Mouse (Mus musculus): ENCODE measurements around the gene Mcrip1. TPM values are rescaled to one million over a fixed set of nuclear protein-coding genes. Genes with fewer than 3 reads are reported as not detected.

Gene Mcrip1
- polyA plus RNA-seq, 1 experiment from 2014 or later = 191 TPM

GRCm38 (mm10) chr11:120582268-120582981 is 32.9 kb upstream of the Mcrip1 start:
- Histone ChIP-seq H3K27ac (ENCODE audit: low read depth) (peak overlapping the region; percentile 91), H3K4me2 (ENCODE audit: low read length) (peak overlapping the region; percentile 97), H3K9ac (ENCODE audit: low read length) (peak overlapping the region; percentile 93), H3K36me3 (ENCODE audit: control insufficient read depth, insufficient read depth, low read length) (peaks cover 57% of the 10 kb centered on the region), H3K4me1 (replicated peaks; ENCODE audit: control insufficient read depth, insufficient read depth, low read length) (peaks cover 19% of the 10 kb centered on the region), H3K4me3 (ENCODE audit: low read depth, low read length) (peak overlapping the region; percentile 89), H3K9me3 (ENCODE audit: control insufficient read depth, low read length) (peaks cover 4% of the 10 kb centered on the region; the same call in 1 of the 2 replicates), H3K27me3 (replicated peaks; ENCODE audit: control insufficient read depth, insufficient read depth, low read length) (no peaks in the 10 kb centered on the region)
- DNase-seq (ENCODE audit: low spot score) (no peak), ATAC-seq (replicated peaks; ENCODE audit: low FRiP score, low TSS enrichment, low read depth) (no peak)
- 72% methylated on average over 8 of the region's 8 CpGs for WGBS

GRCm38 (mm10) chr11:120581490-120582267 is 32.2 kb upstream of the Mcrip1 start, which contains the start of gene Arhgdia:
Arhgdia (minus strand) TSS chr11:120581624.
- Histone ChIP-seq H3K4me2 (ENCODE audit: low read length) (peak within 1 kb of the TSS; percentile 97), H3K27ac (ENCODE audit: low read depth) (peak within 1 kb of the TSS; percentile 91), H3K36me3 (ENCODE audit: control insufficient read depth, insufficient read depth, low read length) (peaks cover 57% of the 10 kb centered on the region), H3K4me3 (ENCODE audit: low read depth, low read length) (peak within 1 kb of the TSS; percentile 89), H3K9ac (ENCODE audit: low read length) (peak within 1 kb of the TSS; percentile 93), H3K9me3 (ENCODE audit: control insufficient read depth, low read length) (peaks cover 4% of the 10 kb centered on the region; the same call in 1 of the 2 replicates), H3K27me3 (replicated peaks; ENCODE audit: control insufficient read depth, insufficient read depth, low read length) (no peaks in the 10 kb centered on the region), H3K4me1 (replicated peaks; ENCODE audit: control insufficient read depth, insufficient read depth, low read length) (peaks cover 19% of the 10 kb centered on the region)
- ATAC-seq (replicated peaks; ENCODE audit: low FRiP score, low TSS enrichment, low read depth) = peak; percentile 42
- peak; percentile 93 for DNase-seq (ENCODE audit: low spot score)
- 4% methylated on average over 67 of the region's 75 CpGs for WGBS

- ATAC-seq (replicated peaks; ENCODE audit: low FRiP score, low TSS enrichment, low read depth) = peak; percentile 36; the same call in 1 of the 2 replicates
- peak; percentile 74 for DNase-seq (ENCODE audit: low spot score)
- WGBS = under 1% methylated on average over 29 of the region's 44 CpGs
Measured at GRCm38 (mm10) chr11:120580871-120581331, 31.4 kb upstream of the Mcrip1 start.

GRCm38 (mm10) chr11:120580190-120580589 is 30.7 kb upstream of the Mcrip1 start:
- no peaks in the 10 kb centered on the region for H3K27me3 ChIP-seq (replicated peaks; ENCODE audit: control insufficient read depth, insufficient read depth, low read length)
- H3K36me3 ChIP-seq (ENCODE audit: control insufficient read depth, insufficient read depth, low read length) = peaks cover 42% of the 10 kb centered on the region
- peak overlapping the region; percentile 97 for H3K4me2 ChIP-seq (ENCODE audit: low read length)
- H3K27ac ChIP-seq (ENCODE audit: low read depth) = peak overlapping the region; percentile 91; the same call in 1 of the 2 replicates
- 55% methylated on average over 7 of the region's 7 CpGs for WGBS
- no peak for ATAC-seq (replicated peaks; ENCODE audit: low FRiP score, low TSS enrichment, low read depth)
- H3K4me1 ChIP-seq (replicated peaks; ENCODE audit: control insufficient read depth, insufficient read depth, low read length) = peaks cover 19% of the 10 kb centered on the region
- H3K4me3 ChIP-seq (ENCODE audit: low read depth, low read length) = peak overlapping the region; percentile 89
- H3K9ac ChIP-seq (ENCODE audit: low read length) = peak overlapping the region; percentile 93
- DNase-seq (ENCODE audit: low spot score) = peak; percentile 59
- peaks cover 4% of the 10 kb centered on the region; the same call in 1 of the 2 replicates for H3K9me3 ChIP-seq (ENCODE audit: control insufficient read depth, low read length)

More at GRCm38 (mm10) chr11:120580871-120581331, 31.4 kb upstream of the Mcrip1 start:
- Histone ChIP-seq H3K4me2 (ENCODE audit: low read length) (peak overlapping the region; percentile 97), H3K27me3 (replicated peaks; ENCODE audit: control insufficient read depth, insufficient read depth, low read length) (no peaks in the 10 kb centered on the region), H3K36me3 (ENCODE audit: control insufficient read depth, insufficient read depth, low read length) (peaks cover 49% of the 10 kb centered on the region), H3K4me1 (replicated peaks; ENCODE audit: control insufficient read depth, insufficient read depth, low read length) (peaks cover 19% of the 10 kb centered on the region), H3K27ac (ENCODE audit: low read depth) (peak overlapping the region; percentile 91), H3K9me3 (ENCODE audit: control insufficient read depth, low read length) (peaks cover 4% of the 10 kb centered on the region; the same call in 1 of the 2 replicates), H3K4me3 (ENCODE audit: low read depth, low read length) (peak overlapping the region; percentile 89), H3K9ac (ENCODE audit: low read length) (peak overlapping the region; percentile 93)

GRCm38 (mm10) chr11:120579316-120580107 is 30.0 kb upstream of the Mcrip1 start:
- no peak overlapping the region for H3K27ac ChIP-seq (ENCODE audit: low read depth)
- ATAC-seq (replicated peaks; ENCODE audit: low FRiP score, low TSS enrichment, low read depth) = no peak
- peaks cover 38% of the 10 kb centered on the region for H3K36me3 ChIP-seq (ENCODE audit: control insufficient read depth, insufficient read depth, low read length)
- WGBS = 49% methylated on average over 15 of the region's 15 CpGs
- peaks cover 4% of the 10 kb centered on the region; the same call in 1 of the 2 replicates for H3K9me3 ChIP-seq (ENCODE audit: control insufficient read depth, low read length)
- H3K4me2 ChIP-seq (ENCODE audit: low read length) = peak overlapping the region; percentile 97
- peak; percentile 96 for DNase-seq (ENCODE audit: low spot score)
- no peaks in the 10 kb centered on the region for H3K27me3 ChIP-seq (replicated peaks; ENCODE audit: control insufficient read depth, insufficient read depth, low read length)
- no peak overlapping the region for H3K9ac ChIP-seq (ENCODE audit: low read length)
- H3K4me3 ChIP-seq (ENCODE audit: low read depth, low read length) = peak overlapping the region; percentile 89
- H3K4me1 ChIP-seq (replicated peaks; ENCODE audit: control insufficient read depth, insufficient read depth, low read length) = peaks cover 20% of the 10 kb centered on the region

DNA sequence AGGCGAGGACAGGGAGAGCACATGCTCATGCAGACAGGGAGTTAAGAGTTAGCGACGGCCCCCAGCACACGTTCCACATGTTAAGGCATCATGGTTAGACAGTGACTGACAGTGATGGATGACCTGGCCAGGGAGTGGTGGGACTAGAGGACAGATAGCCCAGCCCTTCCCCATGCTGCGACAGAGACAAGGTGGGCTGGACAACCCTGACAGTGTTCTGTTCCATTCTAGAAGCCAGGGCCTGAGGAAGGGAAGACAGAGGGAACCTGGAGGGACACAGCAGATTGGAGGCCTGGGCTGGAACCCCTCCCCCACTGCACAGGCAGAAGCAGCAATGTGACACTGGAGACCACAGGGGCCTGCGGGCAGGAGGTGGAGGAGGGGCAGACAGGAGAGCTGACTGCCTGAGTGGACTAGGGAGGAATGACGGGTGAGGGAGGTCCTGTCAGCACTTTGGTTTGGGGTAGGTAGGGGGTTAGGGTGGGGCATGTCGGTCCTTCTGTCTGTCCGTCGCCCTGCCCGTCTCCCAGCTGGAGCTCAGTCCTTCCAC is 29.2 kb upstream of the Mcrip1 start:
- WGBS = 79% methylated on average over 11 of the region's 11 CpGs
- no peak for ATAC-seq (replicated peaks; ENCODE audit: low FRiP score, low TSS enrichment, low read depth)

GRCm38 (mm10) chr11:120578024-120578693 is 28.6 kb upstream of the Mcrip1 start:
- no peak overlapping the region for H3K9ac ChIP-seq (ENCODE audit: low read length)
- H3K27ac ChIP-seq (ENCODE audit: low read depth) = no peak overlapping the region
- no peak overlapping the region for H3K4me3 ChIP-seq (ENCODE audit: low read depth, low read length)
- H3K4me1 ChIP-seq (replicated peaks; ENCODE audit: control insufficient read depth, insufficient read depth, low read length) = peaks cover 25% of the 10 kb centered on the region
- H3K9me3 ChIP-seq (ENCODE audit: control insufficient read depth, low read length) = no peaks in the 10 kb centered on the region
- H3K4me2 ChIP-seq (ENCODE audit: low read length) = no peak overlapping the region
- DNase-seq (ENCODE audit: low spot score) = no peak
- peaks cover 35% of the 10 kb centered on the region for H3K36me3 ChIP-seq (ENCODE audit: control insufficient read depth, insufficient read depth, low read length)
- no peak for ATAC-seq (replicated peaks; ENCODE audit: low FRiP score, low TSS enrichment, low read depth)
- no peaks in the 10 kb centered on the region for H3K27me3 ChIP-seq (replicated peaks; ENCODE audit: control insufficient read depth, insufficient read depth, low read length)
- 82% methylated on average over 10 of the region's 10 CpGs for WGBS

More for the DNA sequence above, 29.2 kb upstream of the Mcrip1 start:
- peaks cover 35% of the 10 kb centered on the region for H3K36me3 ChIP-seq (ENCODE audit: control insufficient read depth, insufficient read depth, low read length)
- no peak overlapping the region for H3K4me2 ChIP-seq (ENCODE audit: low read length)
- no peak overlapping the region for H3K4me3 ChIP-seq (ENCODE audit: low read depth, low read length)
- no peak overlapping the region for H3K27ac ChIP-seq (ENCODE audit: low read depth)
- H3K9ac ChIP-seq (ENCODE audit: low read length) = no peak overlapping the region
- no peak for DNase-seq (ENCODE audit: low spot score)
- no peaks in the 10 kb centered on the region for H3K27me3 ChIP-seq (replicated peaks; ENCODE audit: control insufficient read depth, insufficient read depth, low read length)
- H3K4me1 ChIP-seq (replicated peaks; ENCODE audit: control insufficient read depth, insufficient read depth, low read length) = peaks cover 25% of the 10 kb centered on the region
- H3K9me3 ChIP-seq (ENCODE audit: control insufficient read depth, low read length) = peaks cover under 1% of the 10 kb centered on the region; the same call in 1 of the 2 replicates
